ENCODE assay signal across 27 mouse cellular contexts in genomic region chr9:60307469-60307868, GRCm38 (mm10).
DNase-seq lines count a peak whose midpoint lies in the region; ATAC-seq and TF ChIP-seq lines count a peak whose summit lies in the region.
"Had no signal": no experiment of that assay in that cellular context is flagged by ENCODE, and none has a peak within 500 bp of the region (broad histone marks: within the 10 kb centered on the region; RNA-seq: fewer than 3 reads in every experiment).

No protein-coding gene starts in this region.

- TF ChIP-seq CTCF in hindbrain, postnatal 0 days (IDR thresholded peaks at IDR 0.05; ENCODE audit: low read depth): no peak
- TF ChIP-seq CTCF in intestine, postnatal 0 days (IDR thresholded peaks at IDR 0.05; ENCODE audit: low read depth): no peak

- 0 out of 2 replicates have a peak overlapping the region, but pooled peaks have one; percentile 40 for H3K27ac ChIP-seq in hindbrain, embryonic 10.5 days
- H3K27ac ChIP-seq in hindbrain, postnatal 0 days: no peak overlapping the region
- 0 out of 2 replicates have a peak overlapping the region, but pooled peaks have one; percentile 21 for H3K27ac ChIP-seq in embryonic facial prominence, embryonic 10.5 days (replicated peaks)
- peak overlapping the region; percentile 22; the same call in 1 of the 2 replicates for H3K27ac ChIP-seq in intestine, embryonic 14.5 days (ENCODE audit: low read depth)
- H3K27ac ChIP-seq in intestine, postnatal 0 days (ENCODE audit: low read depth, low read length): peak overlapping the region; percentile 83
- H3K27ac ChIP-seq: embryonic facial prominence, embryonic 12.5 days; embryonic facial prominence, embryonic 15.5 days; gastrocnemius, adult 2 months; heart, adult 2 months; heart, embryonic 15.5 days; hindbrain, embryonic 12.5 days; hindbrain, embryonic 15.5 days had no signal

- WGBS in hindbrain, embryonic 10.5 days: 86% methylated on average over 5 of the region's 5 CpGs
- WGBS in hindbrain, postnatal 0 days: 84% methylated on average over 5 of the region's 5 CpGs
- WGBS in embryonic facial prominence, embryonic 10.5 days: 84% methylated on average over 5 of the region's 5 CpGs
- WGBS in intestine, embryonic 14.5 days: 64% methylated on average over 5 of the region's 5 CpGs
- whole genome bisulfite sequencing in intestine, postnatal 0 days: 44% methylated on average over 5 of the region's 5 CpGs

- H3K36me3 ChIP-seq in hindbrain, embryonic 10.5 days: no peaks in the 10 kb centered on the region
- no peaks in the 10 kb centered on the region for H3K36me3 ChIP-seq in hindbrain, postnatal 0 days (ENCODE audit: insufficient read depth, low read length)
- no peaks in the 10 kb centered on the region for H3K36me3 ChIP-seq in embryonic facial prominence, embryonic 10.5 days (replicated peaks)
- H3K36me3 ChIP-seq in intestine, embryonic 14.5 days (ENCODE audit: control insufficient read depth, insufficient read depth, low read length): no peaks in the 10 kb centered on the region
- no peaks in the 10 kb centered on the region for H3K36me3 ChIP-seq in intestine, postnatal 0 days (ENCODE audit: control insufficient read depth, insufficient read depth)
- H3K36me3 ChIP-seq: embryonic facial prominence, embryonic 12.5 days; embryonic facial prominence, embryonic 15.5 days; heart, embryonic 15.5 days; hindbrain, embryonic 12.5 days; hindbrain, embryonic 15.5 days had no signal

- H3K27me3 ChIP-seq in hindbrain, embryonic 10.5 days (ENCODE audit: insufficient read depth, poor library complexity, severe bottlenecking): no peaks in the 10 kb centered on the region
- no peaks in the 10 kb centered on the region for H3K27me3 ChIP-seq in hindbrain, postnatal 0 days (ENCODE audit: insufficient read depth, low read length)
- 0 out of 2 replicates have a peak, but pooled peaks cover 3% of the 10 kb centered on the region for H3K27me3 ChIP-seq in embryonic facial prominence, embryonic 10.5 days (replicated peaks; ENCODE audit: low read depth, poor library complexity, severe bottlenecking)
- H3K27me3 ChIP-seq in intestine, embryonic 14.5 days (replicated peaks; ENCODE audit: control insufficient read depth, insufficient read depth, low read length): no peaks in the 10 kb centered on the region
- H3K27me3 ChIP-seq in intestine, postnatal 0 days (replicated peaks; ENCODE audit: control insufficient read depth, insufficient read depth, low read length): no peaks in the 10 kb centered on the region
- H3K27me3 ChIP-seq: embryonic facial prominence, embryonic 12.5 days; embryonic facial prominence, embryonic 15.5 days; heart, embryonic 15.5 days; hindbrain, embryonic 12.5 days; hindbrain, embryonic 15.5 days had no signal

- no peak for ATAC-seq in hindbrain, postnatal 0 days
- ATAC-seq in intestine, embryonic 14.5 days (replicated peaks; ENCODE audit: low FRiP score, low TSS enrichment, low read depth): 0 out of 2 replicates have a peak, but pooled peaks have one; percentile 63
- ATAC-seq in intestine, postnatal 0 days: peak; percentile 82
- ATAC-seq in megakaryocyte-erythroid progenitor cell, adult 5-6 weeks (replicated peaks; ENCODE audit: low FRiP score, low TSS enrichment, poor library complexity, severe bottlenecking): no peak
- no peak for ATAC-seq in activated CD4-positive, CD25-positive, alpha-beta regulatory T cell, adult 4 months
- ATAC-seq: CD4-positive, CD25-positive, alpha-beta regulatory T cell, adult 4 months; forebrain, embryonic 14.5 days; forebrain, postnatal 0 days had no signal

- peaks cover 39% of the 10 kb centered on the region for H3K4me1 ChIP-seq in hindbrain, embryonic 10.5 days (replicated peaks)
- H3K4me1 ChIP-seq in hindbrain, postnatal 0 days (ENCODE audit: insufficient read depth, low read length): peaks cover 21% of the 10 kb centered on the region; the same call in 1 of the 2 replicates
- H3K4me1 ChIP-seq in embryonic facial prominence, embryonic 10.5 days: peaks cover 44% of the 10 kb centered on the region
- peaks cover 22% of the 10 kb centered on the region for H3K4me1 ChIP-seq in intestine, embryonic 14.5 days (replicated peaks; ENCODE audit: control insufficient read depth, insufficient read depth, low read length)
- H3K4me1 ChIP-seq in intestine, postnatal 0 days (replicated peaks; ENCODE audit: control insufficient read depth, insufficient read depth, low read length): peaks cover 22% of the 10 kb centered on the region

- H3K9ac ChIP-seq in hindbrain, postnatal 0 days (replicated peaks; ENCODE audit: low read length): no peak overlapping the region
- no peak overlapping the region for H3K9ac ChIP-seq in intestine, embryonic 14.5 days (ENCODE audit: low read length)
- H3K9ac ChIP-seq in intestine, postnatal 0 days (ENCODE audit: low read depth, low read length): 0 out of 2 replicates have a peak overlapping the region, but pooled peaks have one; percentile 1
- H3K9ac ChIP-seq: embryonic facial prominence, embryonic 12.5 days; embryonic facial prominence, embryonic 15.5 days; forebrain, postnatal 0 days; heart, embryonic 15.5 days; hindbrain, embryonic 12.5 days; hindbrain, embryonic 15.5 days had no signal

- no peaks in the 10 kb centered on the region for H3K9me3 ChIP-seq in hindbrain, embryonic 10.5 days
- H3K9me3 ChIP-seq in hindbrain, postnatal 0 days (ENCODE audit: low read length): no peaks in the 10 kb centered on the region
- H3K9me3 ChIP-seq in embryonic facial prominence, embryonic 10.5 days: no peaks in the 10 kb centered on the region
- H3K9me3 ChIP-seq in intestine, embryonic 14.5 days (ENCODE audit: control insufficient read depth, low read length): no peaks in the 10 kb centered on the region
- no peaks in the 10 kb centered on the region for H3K9me3 ChIP-seq in intestine, postnatal 0 days (ENCODE audit: control insufficient read depth)
- H3K9me3 ChIP-seq: embryonic facial prominence, embryonic 12.5 days; embryonic facial prominence, embryonic 15.5 days; heart, embryonic 15.5 days; hindbrain, embryonic 12.5 days; hindbrain, embryonic 15.5 days had no signal

- H3K4me3 ChIP-seq in hindbrain, embryonic 10.5 days: no peak overlapping the region
- H3K4me3 ChIP-seq in hindbrain, postnatal 0 days (ENCODE audit: low read length): no peak overlapping the region
- H3K4me3 ChIP-seq in embryonic facial prominence, embryonic 10.5 days: no peak overlapping the region
- no peak overlapping the region for H3K4me3 ChIP-seq in intestine, embryonic 14.5 days (ENCODE audit: low read depth, low read length)
- H3K4me3 ChIP-seq in intestine, postnatal 0 days (ENCODE audit: low read depth, low read length): no peak overlapping the region
- H3K4me3 ChIP-seq: embryonic facial prominence, embryonic 12.5 days; embryonic facial prominence, embryonic 15.5 days; gastrocnemius, adult 2 months; heart, adult 2 months; heart, embryonic 15.5 days; hindbrain, embryonic 12.5 days; hindbrain, embryonic 15.5 days had no signal

- H3K4me2 ChIP-seq in hindbrain, postnatal 0 days (ENCODE audit: low read depth, low read length): no peak overlapping the region
- no peak overlapping the region for H3K4me2 ChIP-seq in intestine, embryonic 14.5 days (ENCODE audit: low read length)
- no peak overlapping the region for H3K4me2 ChIP-seq in intestine, postnatal 0 days (replicated peaks; ENCODE audit: low read depth)
- H3K4me2 ChIP-seq: embryonic facial prominence, embryonic 12.5 days; embryonic facial prominence, embryonic 15.5 days; heart, embryonic 11.5 days; heart, embryonic 15.5 days; hindbrain, embryonic 12.5 days; hindbrain, embryonic 15.5 days had no signal

- DNase-seq in hindbrain, embryonic 10.5 days (ENCODE audit: low spot score): no peak
- DNase-seq in hindbrain, postnatal 0 days (ENCODE audit: low spot score): no peak
- DNase-seq in embryonic facial prominence, embryonic 10.5 days (ENCODE audit: low spot score): no peak
- no peak for DNase-seq in intestine, embryonic 14.5 days (ENCODE audit: low spot score)
- no peak for DNase-seq in layer of hippocampus, postnatal 36 days
- DNase-seq: adrenal gland, postnatal 10 days; adrenal gland, postnatal 36 days; cerebellum, adult 18-20 months; cerebellum, adult 9-10 months; cerebellum, postnatal 14 days; forebrain, postnatal 0 days; gastrocnemius, adult 2 months; gastrocnemius, postnatal 25 days; heart, adult 2 months; heart, postnatal 14 days; heart, postnatal 4 days had no signal

Comparison
In these comparisons a context has a peak if more than half of its experiments do, and no peak if none do; other contexts are left out.
1. ATAC-seq: peak in intestine, embryonic 14.5 days (single experiment) and intestine, postnatal 0 days (single experiment); none in hindbrain, postnatal 0 days (single experiment), megakaryocyte-erythroid progenitor cell, adult 5-6 weeks (single experiment) and activated CD4-positive, CD25-positive, alpha-beta regulatory T cell, adult 4 months (single experiment).